Mouse (Mus musculus) heart, adult 2 months (tissue): Measurements from ENCODE around the gene Gpx3. TPM values are rescaled to one million over a fixed set of nuclear protein-coding genes. Genes with fewer than 3 reads are reported as not detected.
A peak's percentile ranks its signal among the peaks of the same experiment; 100 is the strongest.
"Not testable (repeated sequence)": the region's sequence is repeated elsewhere in the genome, so short reads cannot be mapped to it uniquely, and the experiment has no call there.

ENCODE experiments used
- DNase-seq, 2 experiments: peaks; one replicate each; pipeline ENCODE4 v3.0.0; 2021
- H3K27ac ChIP-seq: fragments of 200-600 bp; 2 replicates; pipeline ENCODE4 v1.8.1; 2022
- H3K27me3 ChIP-seq: fragments of 200-500 bp; 2 replicates; pipeline ENCODE4 v1.6.1; 2012; ENCODE audit warnings: mild to moderate bottlenecking, low read length, inconsistent platforms, mixed read lengths; ENCODE audit not compliant: control insufficient read depth, insufficient read depth
- H3K36me3 ChIP-seq: fragments of 200-500 bp; 2 replicates; pipeline ENCODE4 v1.6.1; 2012; ENCODE audit warnings: low read length, inconsistent platforms; ENCODE audit not compliant: control insufficient read depth, insufficient read depth
- H3K4me1 ChIP-seq: fragments of 200-500 bp; 2 replicates; pipeline ENCODE4 v1.6.1; 2011; ENCODE audit warnings: low read length; ENCODE audit not compliant: control insufficient read depth, insufficient read depth
- H3K4me3 ChIP-seq: fragments of 200-600 bp; 2 replicates; pipeline ENCODE4 v1.8.1; 2022
- H3K79me2 ChIP-seq: fragments of 200-500 bp; replicated peaks from 2 replicates; pipeline ENCODE4 v1.6.1; 2012; ENCODE audit warnings: mild to moderate bottlenecking, inconsistent platforms, low read length, moderate library complexity, mixed read lengths; ENCODE audit not compliant: control insufficient read depth, insufficient read depth
- H3K9ac ChIP-seq: fragments of 200-500 bp; 2 replicates; pipeline ENCODE4 v1.6.1; 2012; ENCODE audit warnings: low read depth, mild to moderate bottlenecking, control low read depth, inconsistent platforms, low read length, mixed read lengths
- CTCF ChIP-seq: fragments of 200-600 bp; IDR thresholded peaks from 2 replicates; pipeline ENCODE4 v1.8.1; 2022; ENCODE audit warnings: antibody characterized with exemption, mild to moderate bottlenecking, moderate library complexity
- EP300 ChIP-seq: fragments of 200-500 bp; IDR thresholded peaks from 2 replicates; pipeline ENCODE4 v1.6.1; 2011; ENCODE audit warnings: low read depth, low read length, control low read depth; ENCODE audit not compliant: insufficient read depth
- POLR2A ChIP-seq: fragments of 200-500 bp; IDR thresholded peaks from 2 replicates; pipeline ENCODE4 v1.6.1; 2011; ENCODE audit warnings: mild to moderate bottlenecking, low read depth, low read length, control low read depth; ENCODE audit not compliant: insufficient read depth
- WGBS: fragments of 180-500 bp; shearing (Covaris S2); methylation state at CpG from one replicate; pipeline ENCODE4 v1.1.7; 2018; 5-methylcytosine and 5-hydroxymethylcytosine counted together
- intact Hi-C: fragments of 180-260 bp; cut with DNase I; formaldehyde crosslinking; loops from one replicate; pipeline ENCODE4 v1.15.1; 2025
- long read RNA-seq: library from polyadenylated mRNA; stranded (forward); transcript quantifications from one replicate; pipeline ENCODE4 v2.0.0, GENCODE M21; 2021
- polyA plus RNA-seq: library from polyadenylated mRNA; depleted of rRNA; stranded (reverse); fragments of >200 nt; gene quantifications from 2 replicates; pipeline ENCODE4 v1.2.3, GENCODE M21; 2012; rRNA removed
- total RNA-seq, 2 experiments: library from RNA; stranded (reverse); gene quantifications; 2 replicates each; pipeline ENCODE4 v1.2.3; 2021

Gpx3 gene
- total RNA-seq (100 to 1,000 TPM; 219 to 246 TPM), polyA plus RNA-seq (362 and 401 TPM in 2 replicates)
- long read RNA-seq, transcript Gpx3-201 (5 exons, 1,594 nt): major isoform, 469 of 519 reads
- long read RNA-seq, partial matches to known transcripts: 39 of 519 reads
- long read RNA-seq, other reads (novel, unspliced or antisense): 10 of 519 reads

- 15% methylated on average over 45 of the region's 45 CpGs for WGBS
- H3K4me1 ChIP-seq: peaks cover 3% of the 10 kb centered on the region
- no peaks in the 10 kb centered on the region for H3K36me3 ChIP-seq
- H3K79me2 ChIP-seq: no peaks in the 10 kb centered on the region
- peak; percentile 87 to 88 for DNase-seq
- peak within 1 kb of the TSS; percentile 50 for H3K4me3 ChIP-seq
- no peak for TF ChIP-seq EP300
- TF ChIP-seq CTCF: no peak
- TF ChIP-seq POLR2A: peak; percentile 83
- H3K9ac ChIP-seq: peak within 1 kb of the TSS; percentile 72
- H3K27me3 ChIP-seq: no peaks in the 10 kb centered on the region
- intact Hi-C loops: no loop called here
- peak within 1 kb of the TSS; percentile 69 for H3K27ac ChIP-seq
Measured at GRCm38 (mm10) chr11:54902333-54903323, at the start of gene Gpx3. TSS of gene Gpx3 (plus strand) at chr11:54902453.

- intact Hi-C loops: not testable (repeated sequence)
Measured at GRCm38 (mm10) chr11:54858880-54859279, 43.4 kb upstream of the Gpx3 start.

GRCm38 (mm10) chr11:54859322-54860165, 42.7 kb upstream of the Gpx3 start:
- H3K79me2 ChIP-seq: no peaks in the 10 kb centered on the region
- H3K4me3 ChIP-seq: peak overlapping the region; percentile 54
- H3K27ac ChIP-seq: peak overlapping the region; percentile 91
- 22% methylated on average over 11 of the region's 11 CpGs for WGBS
- DNase-seq: no peak
- no peak overlapping the region for H3K9ac ChIP-seq
- no peaks in the 10 kb centered on the region for H3K36me3 ChIP-seq
- no peaks in the 10 kb centered on the region for H3K4me1 ChIP-seq
- H3K27me3 ChIP-seq: no peaks in the 10 kb centered on the region
- TF ChIP-seq POLR2A (no peak), CTCF (peak; percentile 73), EP300 (peak; percentile 58; the same call in 1 of the 2 replicates)
- intact Hi-C loops: loop anchor here (1.0 to 5.0 kb wide), 4 partner anchors 59 to 337 kb away; partner anchors contain the start of genes Cdc42se2 and Rapgef6

More at GRCm38 (mm10) chr11:54858880-54859279, 43.4 kb upstream of the Gpx3 start:
- not testable (repeated sequence) for H3K4me3 ChIP-seq, H3K9ac ChIP-seq, H3K27me3 ChIP-seq, DNase-seq, H3K79me2 ChIP-seq, H3K27ac ChIP-seq, H3K36me3 ChIP-seq, H3K4me1 ChIP-seq
- WGBS: 96% methylated on average over 12 of the region's 12 CpGs

GRCm38 (mm10) chr11:54860256-54861038, 41.8 kb upstream of the Gpx3 start, which contains the start of gene Lyrm7:
TSS of gene Lyrm7 (minus strand) at chr11:54860916.
- TF ChIP-seq CTCF (peak; percentile 35), EP300 (peak; percentile 62; the same call in 1 of the 2 replicates), POLR2A (peak; percentile 95)
- no peaks in the 10 kb centered on the region for H3K36me3 ChIP-seq
- intact Hi-C loops: loop anchor here (1.0 to 5.0 kb wide), 4 partner anchors 60 to 338 kb away; partner anchors contain the start of genes Cdc42se2 and Rapgef6
- no peaks in the 10 kb centered on the region for H3K79me2 ChIP-seq
- peak within 1 kb of the TSS; percentile 80 for H3K9ac ChIP-seq
- peak; percentile 96 to 98 for DNase-seq
- H3K27me3 ChIP-seq: no peaks in the 10 kb centered on the region
- H3K27ac ChIP-seq: peak within 1 kb of the TSS; percentile 91
- WGBS: under 1% methylated on average over 42 of the region's 42 CpGs
- peak within 1 kb of the TSS; percentile 54 for H3K4me3 ChIP-seq
- H3K4me1 ChIP-seq: no peaks in the 10 kb centered on the region
